Mouse (Mus musculus) urinary bladder, postnatal 14 days (tissue): ENCODE data around the gene Gm20878.
"Not testable (repeated sequence)": the region's sequence is repeated elsewhere in the genome, so short reads cannot be mapped to it uniquely, and the experiment has no call there.

ENCODE experiments used
- DNase-seq: peaks from one replicate; pipeline ENCODE4 v3.0.0; 2021; ENCODE audit warnings: low spot score

The Gm20878 gene

GRCm38 (mm10) chr4:41941272-41941671 lies at the start of gene Gm20878:
Gene Gm20878 (plus strand): TSS chr4:41941572.
- not testable (repeated sequence) for DNase-seq

- not testable (repeated sequence) for DNase-seq
These were observed 38.1 kb upstream of the Gm20878 start, which contains the start of gene Gm21541 for GRCm38 (mm10) chr4:41903310-41903709. Gene Gm21541 (plus strand): TSS chr4:41903610.

GRCm38 (mm10) chr4:41965758-41966157 lies 24.4 kb downstream of the Gm20878 start, which contains the start of gene Fam205a4:
Gene Fam205a4 (plus strand): TSS chr4:41966058.
- DNase-seq, result not testable (repeated sequence)
